Mouse (Mus musculus) left cerebral cortex, postnatal 10 days (tissue): Measurements from ENCODE around the gene Tnrc18. TPM values are rescaled to one million over a fixed set of nuclear protein-coding genes. Genes with fewer than 3 reads are reported as not detected.

Experiments used
- DNase-seq, 2 experiments: peaks; one replicate each; pipeline ENCODE4 v3.0.0; 2021 to 2022; ENCODE audit warnings: low spot score in 2 of 2, mixed read lengths in 1 of 2; ENCODE audit errors: extremely low spot score in 1 of 2
- intact Hi-C: fragments of 180-260 bp; cut with DNase I; formaldehyde crosslinking; loops from one replicate; pipeline ENCODE4 v1.15.1; 2025
- total RNA-seq, 2 experiments: library from RNA; stranded (reverse); gene quantifications; 2 replicates each; pipeline ENCODE4 v1.2.3; 2021

Gene Tnrc18
- total RNA-seq, 2 experiments from 2014 or later, result 166 to 177 TPM

DNA sequence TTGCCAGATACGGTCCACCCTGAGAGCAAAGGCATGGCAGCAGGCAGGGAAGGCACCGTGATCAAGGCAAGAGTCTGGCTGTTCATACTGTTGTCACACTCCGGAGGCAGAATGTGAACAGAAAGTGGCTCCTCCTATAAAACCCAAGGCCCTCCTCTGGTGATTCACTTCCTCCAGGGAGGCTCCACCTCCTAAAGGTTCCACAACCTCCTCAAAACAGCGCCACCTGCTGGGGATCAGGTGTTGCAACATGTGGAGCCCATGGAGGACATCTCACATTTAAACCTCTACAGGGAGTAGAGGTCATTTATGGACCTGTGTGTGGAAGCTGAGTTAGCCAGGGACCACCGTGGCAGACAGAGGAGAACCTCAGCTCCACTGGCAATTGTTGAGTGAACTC lies 105.1 kb downstream of the Tnrc18 start:
- intact Hi-C loops, result loop anchor here (10.0 kb wide), 1 partner anchor 218 kb away; no protein-coding TSS in a partner anchor
- DNase-seq, result no peak

- DNase-seq, result no peak
- intact Hi-C loops, result no loop called here
These were observed 108.0 kb downstream of the Tnrc18 start for GRCm38 (mm10) chr5:142709436-142709835.

DNA sequence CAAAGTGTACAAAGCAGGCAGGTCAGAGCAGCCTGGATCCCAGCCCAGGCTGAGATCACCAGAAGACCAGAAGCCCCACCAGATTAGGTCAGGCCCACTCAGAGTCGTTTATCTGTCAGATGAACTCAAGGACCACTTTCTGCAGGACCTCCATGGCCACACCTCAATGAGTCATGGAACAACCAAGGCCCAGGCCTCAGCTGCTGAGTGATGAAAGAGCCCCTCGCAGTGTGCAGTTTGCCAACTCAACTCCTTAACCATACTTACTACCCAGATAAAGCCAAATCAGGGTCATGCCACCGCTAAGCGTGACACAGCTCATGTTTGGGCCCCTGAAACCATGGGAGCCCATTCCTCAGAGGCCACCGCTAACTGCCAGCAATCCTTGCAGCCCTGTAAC lies 109.8 kb downstream of the Tnrc18 start:
- DNase-seq, result no peak
- intact Hi-C loops, result no loop called here

GRCm38 (mm10) chr5:142703569-142703968 lies 113.9 kb downstream of the Tnrc18 start:
- intact Hi-C loops, result no loop called here
- peak; percentile 62 to 85 for DNase-seq

DNA sequence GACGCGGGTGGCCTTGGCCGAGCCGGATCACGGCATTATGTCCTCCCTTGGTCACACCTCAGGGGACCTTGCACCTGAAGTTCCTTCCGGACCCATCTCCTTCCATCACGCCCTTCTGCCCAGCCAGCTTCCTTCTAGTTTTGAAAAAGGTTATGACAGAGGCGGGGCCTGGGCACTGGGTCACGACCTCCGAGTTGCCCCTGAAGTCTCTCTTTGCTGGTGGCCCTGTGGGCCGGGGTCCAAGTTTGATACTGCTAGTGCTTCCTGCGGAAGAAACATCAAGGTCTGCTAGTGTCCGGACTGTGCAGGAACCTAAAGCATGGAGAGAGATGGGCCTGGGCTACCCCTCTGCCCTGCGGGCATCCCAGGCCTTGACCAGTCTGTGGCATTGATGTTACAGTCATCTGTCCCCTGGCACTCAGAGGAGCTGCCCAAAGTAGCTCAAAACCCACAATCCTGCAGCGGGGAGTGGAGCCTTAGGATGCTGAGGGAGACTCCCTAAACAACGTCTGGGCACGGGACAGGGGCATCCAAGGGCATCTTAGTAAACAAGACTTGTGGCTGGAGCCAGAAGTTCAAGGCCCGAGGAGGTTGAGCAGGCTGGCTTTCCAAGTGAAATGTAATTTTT lies 114.8 kb downstream of the Tnrc18 start:
- intact Hi-C loops, result no loop called here
- DNase-seq, result peak in 1 of 2 experiments; percentile 66

GRCm38 (mm10) chr5:142701651-142702510 lies 115.6 kb downstream of the Tnrc18 start:
- intact Hi-C loops, result no loop called here
- DNase-seq, result peak in 1 of 2 experiments; percentile 74

DNA sequence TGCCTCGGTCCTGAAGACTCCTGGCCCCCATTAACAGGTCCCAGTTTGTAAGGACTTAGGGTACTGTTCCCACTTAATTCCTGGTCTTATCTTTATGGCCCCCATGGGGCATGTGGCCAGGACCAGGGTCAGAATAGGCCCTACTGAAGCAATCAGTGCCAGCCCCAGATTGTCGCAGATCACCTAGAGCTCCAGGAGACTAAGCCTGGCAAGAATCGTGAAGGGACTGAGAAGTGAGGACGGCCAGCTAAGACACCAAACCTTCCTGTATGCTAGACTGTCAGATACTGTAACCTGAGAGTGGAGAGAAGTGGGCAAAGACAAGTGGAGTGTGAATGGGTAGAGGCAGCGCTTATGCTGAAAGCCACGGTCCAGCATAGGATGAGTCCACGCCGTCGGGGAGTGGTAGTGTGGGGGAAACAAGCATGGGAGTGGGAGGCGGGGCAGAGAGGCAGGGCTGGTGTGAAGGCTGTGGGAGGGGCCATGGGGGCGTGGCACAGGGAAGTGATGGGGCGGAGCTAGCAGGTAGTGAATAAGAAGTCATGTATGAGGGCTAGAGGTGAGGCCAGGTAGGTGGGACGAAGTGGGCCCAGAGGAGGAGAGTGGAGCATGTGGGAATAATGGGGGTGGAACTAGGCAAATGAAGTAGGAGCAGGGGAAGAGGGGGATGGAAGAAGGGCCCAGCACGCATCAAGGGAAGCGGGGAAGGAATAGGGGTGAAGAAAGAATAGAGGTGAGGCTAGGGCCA lies 116.4 kb downstream of the Tnrc18 start:
- intact Hi-C loops, result no loop called here

DNA sequence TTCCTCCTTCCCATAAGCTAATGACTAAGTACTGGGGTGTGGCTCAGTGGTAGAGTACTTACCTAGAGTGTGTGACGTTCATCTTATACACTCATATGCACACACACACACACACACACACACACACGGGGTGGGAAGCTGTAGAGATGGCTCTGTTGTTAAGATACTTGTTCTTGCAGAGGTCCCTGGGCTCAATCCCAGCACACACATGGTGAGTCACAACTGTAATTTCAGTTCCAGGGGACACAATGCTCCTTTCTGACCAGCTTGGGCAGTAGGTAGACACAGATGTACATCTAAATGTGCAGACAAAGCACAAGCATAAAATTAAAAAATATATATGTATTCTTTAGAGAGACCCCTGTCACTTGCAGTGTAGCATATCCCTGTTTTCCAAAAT lies 119.7 kb downstream of the Tnrc18 start:
- DNase-seq, result no peak
- intact Hi-C loops, result no loop called here

More for the DNA sequence above, 116.4 kb downstream of the Tnrc18 start:
- peak in 1 of 2 experiments; percentile 71 for DNase-seq

GRCm38 (mm10) chr5:142696865-142697264 lies 120.6 kb downstream of the Tnrc18 start:
- peak; percentile 72 to 84 for DNase-seq
- intact Hi-C loops, result no loop called here

DNA sequence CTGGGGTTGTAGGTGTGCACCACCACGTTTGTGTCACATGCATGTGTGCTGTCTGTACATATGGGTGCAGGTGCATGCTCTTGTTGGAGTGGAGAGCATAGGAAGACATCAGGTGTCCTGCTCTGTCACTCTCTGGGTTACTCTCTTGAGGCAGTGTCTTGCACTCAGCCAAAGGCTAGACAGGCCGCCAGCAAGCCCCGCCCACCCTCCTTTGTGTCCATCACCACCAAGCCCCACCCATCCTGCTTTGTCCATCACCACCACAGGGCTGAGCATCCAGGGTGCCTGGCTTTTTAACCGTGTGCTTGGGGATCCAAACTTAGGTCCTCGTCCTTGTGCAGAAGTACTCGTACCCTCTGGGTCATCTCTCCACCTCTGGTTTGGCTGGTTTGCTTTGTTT lies 121.2 kb downstream of the Tnrc18 start:
- intact Hi-C loops, result no loop called here
- DNase-seq, result peak in 1 of 2 experiments; percentile 54

DNA sequence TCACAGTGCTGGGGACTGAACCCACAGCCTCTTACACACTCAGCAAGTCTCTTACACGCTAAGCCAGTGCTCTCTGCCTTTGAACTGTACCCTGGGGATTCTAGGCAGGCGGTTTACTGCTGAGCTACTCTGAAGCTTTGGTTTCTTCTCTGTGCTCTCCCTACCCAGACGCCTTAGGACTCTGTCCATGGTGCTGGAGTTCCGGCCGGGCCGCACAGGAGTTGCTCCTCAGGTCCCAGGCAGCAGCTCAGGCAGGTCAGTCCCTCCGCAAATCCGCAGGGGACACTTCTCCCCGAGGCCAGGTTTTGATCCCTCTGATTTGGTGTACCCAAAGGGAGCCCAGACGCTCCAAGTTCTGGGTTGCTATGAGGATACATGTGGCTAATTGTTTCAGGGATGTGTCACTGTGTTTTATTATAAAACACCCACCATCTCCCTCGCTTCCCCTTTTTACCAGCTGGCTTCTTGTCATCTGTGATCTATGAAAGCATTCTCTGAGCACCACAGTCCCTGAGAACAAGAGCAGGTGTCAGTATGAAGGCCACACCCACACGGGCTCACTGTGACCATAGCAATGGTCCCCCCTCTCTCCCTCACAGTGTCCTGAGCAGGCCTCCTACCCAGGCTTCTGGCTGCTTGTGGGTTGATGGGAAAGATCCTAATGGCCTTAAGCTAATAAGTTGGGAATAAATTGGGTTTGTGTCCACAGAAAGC lies 122.7 kb downstream of the Tnrc18 start:
- intact Hi-C loops, result no loop called here
- peak in 1 of 2 experiments; percentile 53 for DNase-seq

DNA sequence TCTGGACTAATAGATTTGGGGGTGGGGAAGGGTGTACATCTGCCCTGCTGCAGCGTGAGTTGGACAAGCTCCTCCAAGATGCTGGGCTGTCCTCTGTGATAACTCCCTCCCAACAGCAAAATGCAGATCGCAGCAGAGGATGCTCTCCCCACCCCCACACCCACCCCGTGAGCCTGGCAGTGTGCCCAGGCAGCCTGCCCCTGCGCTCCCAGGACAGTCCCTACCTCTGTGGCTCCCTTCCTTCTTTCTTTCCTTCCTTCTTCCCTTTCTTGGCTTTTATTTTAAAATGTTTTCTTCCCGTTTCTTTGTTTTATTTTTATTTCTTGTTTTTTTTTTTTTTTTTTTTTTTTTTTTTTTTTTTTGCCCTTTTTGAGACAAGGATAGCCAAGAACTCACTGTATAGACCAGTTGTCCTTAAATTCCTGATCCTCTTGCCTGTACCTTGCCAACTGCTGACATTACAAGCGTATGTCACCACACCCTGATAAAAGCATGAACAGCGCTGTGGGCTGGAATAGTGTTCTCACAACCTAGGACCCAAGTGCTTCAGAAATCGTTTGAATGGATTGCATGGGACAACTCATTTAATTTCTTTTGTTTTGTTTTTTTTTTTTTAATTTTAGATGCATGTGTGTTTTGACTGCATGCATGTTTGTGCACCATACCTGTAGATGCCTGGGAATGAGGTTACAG lies 123.6 kb downstream of the Tnrc18 start:
- DNase-seq, result no peak
- intact Hi-C loops, result no loop called here

DNA sequence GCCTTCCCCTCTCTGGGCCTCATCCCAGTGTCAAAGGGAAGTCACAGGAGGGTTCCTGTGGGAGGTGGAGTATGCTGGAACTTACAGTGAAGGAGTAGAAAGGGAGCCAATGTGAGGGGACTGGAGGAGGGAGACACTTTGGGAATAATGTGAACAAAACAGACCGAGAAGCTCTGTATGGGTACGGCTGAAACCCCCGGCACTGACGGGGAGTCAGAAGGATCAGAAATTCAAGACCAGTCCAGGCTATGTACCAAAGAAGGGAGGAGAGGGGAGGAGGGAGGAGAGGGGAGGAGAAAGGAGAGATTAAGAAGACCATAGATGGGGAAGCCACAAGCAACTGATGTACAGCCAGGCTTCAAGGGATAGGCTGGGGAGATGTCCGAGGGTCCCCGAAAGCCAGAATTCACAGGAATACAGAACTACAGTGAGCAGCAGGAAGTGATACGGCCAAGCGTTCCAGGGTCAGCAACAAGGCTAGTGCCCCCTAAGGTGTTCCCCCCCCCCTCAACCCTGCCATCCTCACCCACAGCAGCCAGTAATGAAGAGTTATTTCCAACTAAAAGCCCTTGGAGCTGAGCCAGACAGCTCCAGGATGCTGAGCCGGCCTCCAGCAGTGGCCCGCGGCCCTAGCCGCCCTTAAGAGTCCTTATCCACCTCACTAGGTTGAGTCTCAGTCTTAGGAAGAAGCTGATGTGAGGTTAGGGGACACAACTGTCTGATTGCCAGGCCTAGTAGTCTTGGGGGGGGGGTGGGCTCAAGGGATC lies 124.3 kb downstream of the Tnrc18 start:
- intact Hi-C loops, result no loop called here

GRCm38 (mm10) chr5:142692248-142692647 lies 125.2 kb downstream of the Tnrc18 start, which contains the start of gene Slc29a4:
Gene Slc29a4, plus strand, starts transcription at chr5:142692512.
- peak; percentile 65 to 77 for DNase-seq
- intact Hi-C loops, result no loop called here

More for the DNA sequence above, 124.3 kb downstream of the Tnrc18 start:
- no peak for DNase-seq

- no peak for DNase-seq
- intact Hi-C loops, result no loop called here
These were observed 127.1 kb downstream of the Tnrc18 start for GRCm38 (mm10) chr5:142690343-142690742.

- no peak for DNase-seq
- intact Hi-C loops, result no loop called here
These were observed 128.6 kb downstream of the Tnrc18 start for GRCm38 (mm10) chr5:142688866-142689265.

- intact Hi-C loops, result no loop called here
- no peak for DNase-seq
These were observed 134.9 kb downstream of the Tnrc18 start for GRCm38 (mm10) chr5:142682529-142682928.
